Mouse (Mus musculus) MEL (cell line): Measurements from ENCODE around the gene Myod1. TPM values are rescaled to one million over a fixed set of nuclear protein-coding genes. Genes with fewer than 3 reads are reported as not detected.

Experiments used
- DNase-seq: peaks from one replicate; pipeline ENCODE4 v3.0.0; 2011; ENCODE audit warnings: low read depth, low spot score
- H3K27ac ChIP-seq: 2 replicates; pipeline ENCODE4 v1.5.1; 2012; ENCODE audit warnings: low read depth, mild to moderate bottlenecking, control low read depth, low read length, moderate library complexity; ENCODE audit not compliant: control insufficient read depth
- H3K27me3 ChIP-seq, 2 experiments: fragments of 150-350 bp in 1 of 2; sonication (generic) in 1 of 2; 2 replicates each; pipeline ENCODE4 v1.6.1; 2012; ENCODE audit warnings: low read length in 2 of 2, mild to moderate bottlenecking in 2 of 2, improper control_type of control experiment in 1 of 2, moderate library complexity in 1 of 2; ENCODE audit not compliant: insufficient read depth in 2 of 2, control insufficient read depth in 1 of 2
- H3K36me3 ChIP-seq, 2 experiments: 2 replicates each; pipeline ENCODE4 v1.6.1; 2012 to 2014; ENCODE audit warnings: low read length in 2 of 2, improper control_type of control experiment in 1 of 2, inconsistent platforms in 1 of 2, mild to moderate bottlenecking in 1 of 2; ENCODE audit not compliant: insufficient read depth in 2 of 2, control insufficient read depth in 1 of 2
- H3K4me1 ChIP-seq, 2 experiments: fragments of 150-350 bp in 1 of 2; sonication (generic) in 1 of 2; 2 replicates each; pipeline ENCODE4 v1.6.1; 2012; ENCODE audit warnings: low read length in 2 of 2, improper control_type of control experiment in 1 of 2, mild to moderate bottlenecking in 1 of 2; ENCODE audit not compliant: insufficient read depth in 2 of 2, control insufficient read depth in 1 of 2
- H3K4me3 ChIP-seq, 2 experiments: fragments of 150-350 bp in 1 of 2; sonication (generic) in 1 of 2; 2 replicates each; pipeline ENCODE4 v1.5.1; 2012; ENCODE audit warnings: low read depth in 2 of 2, low read length in 2 of 2, mild to moderate bottlenecking in 2 of 2, moderate library complexity in 2 of 2, control low read depth in 1 of 2, improper control_type of control experiment in 1 of 2; ENCODE audit not compliant: control insufficient read depth in 1 of 2, insufficient read depth in 1 of 2
- H3K79me2 ChIP-seq: 2 replicates; pipeline ENCODE4 v1.6.1; 2012; ENCODE audit warnings: mild to moderate bottlenecking, low read length, moderate library complexity; ENCODE audit not compliant: control insufficient read depth, poor library complexity, insufficient read depth
- H3K9ac ChIP-seq: 2 replicates; pipeline ENCODE4 v1.6.1; 2012; ENCODE audit warnings: low read depth, mild to moderate bottlenecking, control low read depth, low read length, moderate library complexity; ENCODE audit not compliant: control insufficient read depth, poor library complexity, severe bottlenecking
- H3K9me3 ChIP-seq: fragments of 150-350 bp; sonication (generic); replicated peaks from 2 replicates; pipeline ENCODE4 v1.6.1; 2012; ENCODE audit warnings: mild to moderate bottlenecking, low read length, improper control_type of control experiment, moderate library complexity; ENCODE audit not compliant: insufficient read depth
- BHLHE40 ChIP-seq: IDR thresholded peaks from 2 replicates; pipeline ENCODE4 v1.6.1; 2012; ENCODE audit warnings: low read depth, mild to moderate bottlenecking, inconsistent platforms, low read length, improper control_type of control experiment, borderline replicate concordance
- E2F4 ChIP-seq: IDR thresholded peaks from 2 replicates; pipeline ENCODE4 v1.6.1; 2011; ENCODE audit warnings: low read depth, low read length, improper control_type of control experiment, borderline replicate concordance
- ELF1 ChIP-seq: IDR thresholded peaks from 2 replicates; pipeline ENCODE4 v1.6.1; 2014; ENCODE audit warnings: low read depth, mild to moderate bottlenecking, inconsistent platforms, low read length, improper control_type of control experiment, moderate library complexity
- EP300 ChIP-seq, 2 experiments: IDR thresholded peaks; 2 replicates each; pipeline ENCODE4 v1.6.1; 2011; ENCODE audit warnings: improper control_type of control experiment in 2 of 2, low read length in 2 of 2, low read depth in 1 of 2, mild to moderate bottlenecking in 1 of 2
- KAT2A ChIP-seq: conservative IDR thresholded peaks from 2 replicates; pipeline ENCODE4 v1.6.1; 2012; ENCODE audit warnings: low read depth, low read length, improper control_type of control experiment, inconsistent platforms
- MAX ChIP-seq: IDR thresholded peaks from 2 replicates; pipeline ENCODE4 v1.6.1; 2011; ENCODE audit warnings: low read length, improper control_type of control experiment
- MEF2A ChIP-seq: IDR thresholded peaks from 2 replicates; pipeline ENCODE4 v1.6.1; 2014; ENCODE audit warnings: low read depth, mild to moderate bottlenecking, inconsistent platforms, low read length, improper control_type of control experiment; ENCODE audit not compliant: poor library complexity, insufficient replicate concordance, severe bottlenecking; ENCODE audit errors: extremely low read depth
- MYB ChIP-seq: IDR thresholded peaks from 2 replicates; pipeline ENCODE4 v1.6.1; 2011; ENCODE audit warnings: mild to moderate bottlenecking, low read depth, low read length, improper control_type of control experiment
- NELFE ChIP-seq: IDR thresholded peaks from 2 replicates; pipeline ENCODE4 v1.6.1; 2011; ENCODE audit warnings: low read depth, low read length, improper control_type of control experiment
- POLR2A ChIP-seq, 2 experiments: IDR thresholded peaks; 2 replicates each; pipeline ENCODE4 v1.6.1; 2011 to 2012; ENCODE audit warnings: low read length in 2 of 2, mild to moderate bottlenecking in 2 of 2, control low read depth in 1 of 2, improper control_type of control experiment in 1 of 2, low read depth in 1 of 2, moderate library complexity in 1 of 2; ENCODE audit not compliant: control insufficient read depth in 1 of 2, insufficient read depth in 1 of 2, poor library complexity in 1 of 2
- POLR2AphosphoS2 ChIP-seq: IDR thresholded peaks from 2 replicates; pipeline ENCODE4 v1.6.1; 2011; ENCODE audit warnings: low read length, improper control_type of control experiment
- POLR2AphosphoS5 ChIP-seq: IDR thresholded peaks from 2 replicates; pipeline ENCODE4 v1.6.1; 2012; ENCODE audit warnings: low read depth, borderline replicate concordance, mild to moderate bottlenecking, inconsistent platforms, low read length, moderate library complexity, mixed read lengths
- RCOR1 ChIP-seq: IDR thresholded peaks from 2 replicates; pipeline ENCODE4 v1.6.1; 2012; ENCODE audit warnings: low read depth, mild to moderate bottlenecking, inconsistent platforms, low read length, improper control_type of control experiment
- SIN3A ChIP-seq: IDR thresholded peaks from 2 replicates; pipeline ENCODE4 v1.6.1; 2012; ENCODE audit warnings: low read length, improper control_type of control experiment, inconsistent platforms
- SMC3 ChIP-seq: IDR thresholded peaks from 2 replicates; pipeline ENCODE4 v1.6.1; 2011; ENCODE audit warnings: low read depth, low read length, improper control_type of control experiment
- TAL1 ChIP-seq: IDR thresholded peaks from 2 replicates; pipeline ENCODE4 v1.6.1; 2012; ENCODE audit warnings: mild to moderate bottlenecking, inconsistent platforms, low read length, moderate library complexity, mixed read lengths
- TBP ChIP-seq: IDR thresholded peaks from 2 replicates; pipeline ENCODE4 v1.8.0; 2011; ENCODE audit warnings: low read depth, low read length, improper control_type of control experiment
- ZKSCAN1 ChIP-seq: IDR thresholded peaks from 2 replicates; pipeline ENCODE4 v1.6.1; 2012; ENCODE audit warnings: low read depth, mild to moderate bottlenecking, inconsistent platforms, low read length, improper control_type of control experiment, moderate library complexity
- polyA plus RNA-seq, 2 experiments: library from polyadenylated mRNA; stranded (reverse) in 1 of 2; unstranded in 1 of 2; fragments of >175 nt in 1 of 2; fragments of >200 nt in 1 of 2; gene quantifications; 2 replicates each; pipeline versions ENCODE4 v1.2.1 to v1.2.4; 2012; ENCODE audit warnings: low replicate concordance in 2 of 2, low read depth in 1 of 2; ENCODE audit not compliant: insufficient read length in 2 of 2, insufficient read depth in 1 of 2, missing spikeins in 1 of 2
- total RNA-seq: library from RNA; depleted of rRNA; stranded (reverse); fragments of 300-350 nt; gene quantifications from 2 replicates; pipeline ENCODE4 v1.2.3, GENCODE M21; 2012

Gene Myod1
- total and polyA plus RNA-seq, 3 experiments: not detected

DNA sequence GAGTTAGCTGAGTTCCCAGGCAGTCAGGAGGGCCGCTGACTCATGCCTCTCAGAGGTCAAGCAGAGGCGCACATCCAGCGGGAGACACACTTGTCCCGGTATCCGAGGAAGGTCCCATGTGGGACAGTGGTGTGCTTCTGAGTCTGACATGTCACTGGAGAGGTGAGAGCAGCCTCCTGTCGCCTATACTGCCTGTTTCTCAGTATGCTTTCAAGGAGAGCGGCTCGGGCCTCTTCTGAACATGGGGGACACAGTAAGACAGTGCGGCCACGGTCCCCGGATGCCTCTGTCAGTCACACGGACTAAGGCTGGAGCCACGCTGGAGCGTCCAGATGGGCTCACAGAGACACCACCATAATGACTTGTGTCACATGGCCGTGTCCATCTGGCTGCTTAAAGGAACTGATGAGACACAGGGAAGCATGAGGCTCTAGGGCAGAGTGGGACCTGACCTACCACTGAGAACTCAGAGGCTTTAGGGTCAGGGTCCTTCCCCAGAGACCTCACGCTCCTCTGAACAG lies 41.9 kb downstream of the Myod1 start:
- Histone ChIP-seq H3K27ac (no peak overlapping the region), H3K79me2 (no peaks in the 10 kb centered on the region), H3K36me3 (no peaks in the 10 kb centered on the region), H3K9me3 (no peaks in the 10 kb centered on the region), H3K9ac (no peak overlapping the region), H3K27me3 (no peaks in the 10 kb centered on the region), H3K4me1 (no peaks in the 10 kb centered on the region), H3K4me3 (no peak overlapping the region)
- TF ChIP-seq ELF1: no peak
- no peak for DNase-seq

DNA sequence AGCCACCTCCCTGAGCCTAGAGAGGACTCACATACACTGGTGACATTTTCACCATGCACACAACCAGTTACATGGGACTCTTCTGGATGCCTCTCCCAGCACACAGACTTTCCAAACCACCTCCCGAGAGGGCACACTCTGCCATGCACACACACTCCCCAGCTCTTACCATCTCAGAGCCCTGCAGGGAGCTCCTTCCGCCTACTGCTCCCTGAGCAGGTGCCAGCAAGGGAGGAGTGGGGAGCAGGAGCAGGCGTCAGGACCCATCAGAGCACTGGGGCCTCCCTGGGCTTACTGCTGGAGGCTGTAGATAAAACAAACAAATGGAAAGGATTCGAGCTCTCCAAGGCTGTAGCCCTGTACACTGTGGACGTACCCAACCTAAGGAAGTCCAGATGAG lies 45.3 kb downstream of the Myod1 start:
- Histone ChIP-seq H3K27me3 (no peaks in the 10 kb centered on the region), H3K9ac (no peak overlapping the region), H3K36me3 (no peaks in the 10 kb centered on the region), H3K9me3 (no peaks in the 10 kb centered on the region), H3K79me2 (no peaks in the 10 kb centered on the region), H3K4me1 (no peaks in the 10 kb centered on the region), H3K4me3 (no peak overlapping the region), H3K27ac (no peak overlapping the region)
- DNase-seq: no peak
- no peak for TF ChIP-seq ZKSCAN1
- TF ChIP-seq RCOR1: no peak
- no peak for TF ChIP-seq BHLHE40
- no peak for TF ChIP-seq SMC3
- TF ChIP-seq E2F4: no peak
- TF ChIP-seq NELFE: no peak
- TF ChIP-seq MYB: no peak
- TF ChIP-seq MAX: no peak
- no peak for TF ChIP-seq TBP
- no peak for TF ChIP-seq EP300 (IDR thresholded peaks at IDR 0.05; ENCODE audit: low read depth in 1 of 2, low read length in 2 of 2)
- no peak for TF ChIP-seq MEF2A
- TF ChIP-seq POLR2A (IDR thresholded peaks at IDR 0.05; ENCODE audit: control insufficient read depth in 1 of 2, insufficient read depth in 1 of 2, low read depth in 1 of 2, low read length in 2 of 2, poor library complexity in 1 of 2): no peak
- TF ChIP-seq ELF1: no peak
- no peak for TF ChIP-seq TAL1
- no peak for TF ChIP-seq POLR2AphosphoS2
- no peak for TF ChIP-seq KAT2A
- TF ChIP-seq SIN3A: no peak
- TF ChIP-seq POLR2AphosphoS5: no peak
